Mouse (Mus musculus): ENCODE results near the gene Rdm1.

The Rdm1 gene

DNA sequence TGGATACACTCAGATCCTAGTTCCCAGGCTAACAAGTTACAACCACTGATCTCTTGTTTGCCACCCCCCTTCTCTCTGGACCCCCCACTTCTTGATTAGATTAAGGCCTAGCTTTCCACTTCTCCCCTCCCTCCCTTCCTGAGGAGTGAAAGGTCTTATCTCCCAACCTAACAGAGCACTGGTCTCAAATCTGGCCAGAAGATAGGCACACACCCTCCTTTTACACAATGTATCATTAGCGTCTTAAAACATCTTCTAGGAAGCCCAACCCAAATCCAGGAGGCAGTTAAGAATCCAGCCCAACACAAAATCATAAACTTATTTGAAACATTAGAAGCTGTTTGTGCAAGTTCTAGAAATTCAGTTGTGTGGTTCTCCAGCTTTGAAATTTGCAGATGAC, 43.3 kb downstream of the Rdm1 start:
- in situ Hi-C loops (cut with MboI; ENCODE audit: low pct_unique_long_range_greater_than_20kb in 1 of 2, low sequenced_read_pairs in 2 of 2, unreplicated experiment in 1 of 2) = no loop called here

- in situ Hi-C loops (cut with MboI; ENCODE audit: low pct_unique_long_range_greater_than_20kb in 1 of 2, low sequenced_read_pairs in 2 of 2, unreplicated experiment in 1 of 2) = no loop called here
These were observed 44.3 kb downstream of the Rdm1 start for GRCm38 (mm10) chr11:101671255-101671654.

DNA sequence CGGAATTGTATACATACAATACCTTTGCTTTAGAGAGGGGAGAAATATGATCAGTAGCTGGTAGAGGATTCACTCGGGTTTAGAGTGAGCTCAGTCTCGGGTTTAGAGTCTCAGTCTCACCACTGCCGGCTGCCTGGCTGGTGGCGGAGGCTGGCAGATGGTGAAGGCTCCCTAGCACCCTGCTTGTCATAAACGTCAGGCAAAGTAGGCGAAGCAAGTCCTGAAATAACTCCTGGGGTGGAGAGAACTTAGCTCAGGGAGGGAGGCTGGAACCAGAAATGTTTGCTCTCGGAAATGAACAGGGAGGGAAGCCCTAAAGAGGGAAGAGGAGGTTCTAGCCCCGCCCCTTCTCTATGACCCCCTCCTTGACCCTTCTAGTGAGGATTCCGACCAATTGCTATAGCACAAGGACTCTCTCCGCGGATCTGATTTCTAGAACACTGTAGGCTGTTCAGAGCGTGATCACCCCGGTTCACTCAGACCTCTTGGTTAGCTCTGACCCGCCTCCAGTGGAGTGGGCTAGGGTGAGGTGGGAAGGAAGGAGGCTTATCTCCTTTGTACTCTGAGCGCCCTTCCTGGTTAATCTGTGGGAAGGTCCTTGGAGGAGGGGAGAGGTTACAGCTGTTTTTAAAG, 46.1 kb downstream of the Rdm1 start:
- in situ Hi-C loops (cut with MboI; ENCODE audit: low pct_unique_long_range_greater_than_20kb in 1 of 2, low sequenced_read_pairs in 2 of 2, unreplicated experiment in 1 of 2) = no loop called here

DNA sequence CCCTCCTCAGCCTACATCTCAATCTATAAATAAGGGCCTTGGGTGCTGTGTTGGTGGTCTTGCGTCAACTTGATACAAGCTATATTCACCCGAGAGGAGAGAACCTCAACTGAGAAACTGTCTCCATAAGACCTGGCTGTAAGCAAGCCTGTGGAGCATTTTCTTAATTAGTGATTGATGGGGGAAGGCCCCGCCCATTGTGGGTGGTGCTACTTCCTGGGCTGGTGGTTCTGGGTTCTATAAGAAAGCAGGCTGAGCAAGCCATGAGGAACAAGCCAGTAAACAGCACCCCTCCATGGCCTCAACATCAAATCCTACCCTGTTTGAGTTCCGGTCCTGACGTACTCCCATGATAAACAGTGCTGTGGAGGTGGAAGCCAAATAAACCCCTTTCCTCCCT, 47.1 kb downstream of the Rdm1 start:
- in situ Hi-C loops (cut with MboI; ENCODE audit: low pct_unique_long_range_greater_than_20kb in 1 of 2, low sequenced_read_pairs in 2 of 2, unreplicated experiment in 1 of 2) = no loop called here

GRCm38 (mm10) chr11:101675349-101675748, 48.4 kb downstream of the Rdm1 start:
- in situ Hi-C loops (cut with MboI; ENCODE audit: low pct_unique_long_range_greater_than_20kb in 1 of 2, low sequenced_read_pairs in 2 of 2, unreplicated experiment in 1 of 2) = no loop called here

GRCm38 (mm10) chr11:101677655-101678054, 50.7 kb downstream of the Rdm1 start:
- in situ Hi-C loops (cut with MboI; ENCODE audit: low pct_unique_long_range_greater_than_20kb in 1 of 2, low sequenced_read_pairs in 2 of 2, unreplicated experiment in 1 of 2) = no loop called here

DNA sequence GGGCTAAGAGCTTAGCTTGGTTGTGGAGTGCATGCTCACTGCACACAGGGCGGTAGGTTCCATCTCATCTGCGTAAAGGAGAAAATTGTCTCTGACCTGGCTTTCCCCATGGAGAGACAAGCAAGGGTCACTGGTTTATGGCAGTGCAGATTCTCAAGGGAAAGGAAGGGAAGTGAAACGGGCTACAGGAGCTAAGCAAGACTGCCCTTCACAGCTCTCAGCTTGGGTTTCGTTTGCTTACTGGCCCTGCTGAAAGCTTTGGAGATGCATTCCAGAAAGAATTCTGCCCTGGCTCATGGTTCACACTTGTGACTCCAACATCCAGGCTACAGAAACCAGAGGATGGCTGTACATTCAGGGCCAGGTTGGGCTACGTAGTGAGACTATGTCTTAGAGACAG, 51.8 kb downstream of the Rdm1 start:
- in situ Hi-C loops (cut with MboI; ENCODE audit: low pct_unique_long_range_greater_than_20kb in 1 of 2, low sequenced_read_pairs in 2 of 2, unreplicated experiment in 1 of 2) = no loop called here

DNA sequence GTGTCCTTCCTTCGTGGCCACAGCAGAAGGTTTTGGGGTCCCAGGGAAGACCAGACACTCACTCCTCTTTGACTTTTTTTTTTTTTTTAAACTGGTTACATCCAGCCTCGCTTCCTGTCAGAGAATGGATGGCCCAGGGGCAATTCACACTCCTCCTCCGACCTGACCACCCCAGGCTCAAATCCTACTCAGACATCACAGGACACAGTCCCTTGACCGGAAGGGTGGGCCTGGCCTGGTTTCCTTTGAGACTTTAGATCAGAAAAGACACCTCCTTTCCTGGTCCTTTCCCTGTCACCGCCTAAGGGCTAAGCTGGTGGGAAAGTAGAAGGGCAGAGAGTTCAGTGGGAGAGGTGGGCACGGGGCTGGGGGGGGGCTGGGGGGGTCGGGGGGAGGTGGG, 52.9 kb downstream of the Rdm1 start:
- in situ Hi-C loops (cut with MboI; ENCODE audit: low pct_unique_long_range_greater_than_20kb in 1 of 2, low sequenced_read_pairs in 2 of 2, unreplicated experiment in 1 of 2) = no loop called here

DNA sequence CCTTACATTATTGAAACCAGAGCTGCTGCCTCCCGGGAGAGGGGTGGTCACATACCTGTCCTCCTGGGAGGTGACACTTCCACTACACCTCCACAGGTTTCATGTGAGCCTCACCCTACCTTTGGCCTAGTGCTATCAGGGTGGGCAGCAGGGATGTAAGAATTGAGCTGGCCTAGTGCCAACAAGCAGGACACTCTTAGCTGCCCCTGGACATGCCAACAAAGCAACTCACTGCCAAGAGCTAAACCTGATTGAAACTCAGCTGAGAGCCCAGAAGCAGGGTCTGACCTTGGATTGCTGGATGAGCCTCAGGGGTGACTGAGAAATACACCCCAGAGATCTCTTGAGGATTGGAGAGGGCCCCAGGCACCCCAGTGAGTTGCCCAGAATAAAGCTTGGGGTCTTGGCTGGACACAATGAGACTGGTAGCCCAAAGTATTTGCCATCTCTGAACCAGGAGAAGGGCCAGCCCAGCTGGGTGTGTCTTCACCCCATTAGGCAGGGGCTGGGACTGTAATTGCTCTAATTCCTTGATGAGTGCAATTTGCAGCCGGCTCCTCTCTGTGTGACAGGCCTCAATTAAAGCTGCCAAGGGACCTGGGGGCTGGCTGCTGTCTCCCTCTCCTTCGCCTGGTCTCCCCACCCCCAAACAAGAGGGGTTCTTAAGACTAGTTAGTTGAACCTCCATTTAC, 53.8 kb downstream of the Rdm1 start:
- in situ Hi-C loops (cut with MboI; ENCODE audit: low pct_unique_long_range_greater_than_20kb in 1 of 2, low sequenced_read_pairs in 2 of 2, unreplicated experiment in 1 of 2) = no loop called here

- in situ Hi-C loops (cut with MboI; ENCODE audit: low pct_unique_long_range_greater_than_20kb in 1 of 2, low sequenced_read_pairs in 2 of 2, unreplicated experiment in 1 of 2) = no loop called here
These were observed 55.0 kb downstream of the Rdm1 start for GRCm38 (mm10) chr11:101681968-101682367.

- in situ Hi-C loops (cut with MboI; ENCODE audit: low pct_unique_long_range_greater_than_20kb in 1 of 2, low sequenced_read_pairs in 2 of 2, unreplicated experiment in 1 of 2) = no loop called here
These were observed 55.5 kb downstream of the Rdm1 start for GRCm38 (mm10) chr11:101682410-101682960.

Data from mouse embryonic stem cell (cell line).